Mouse (Mus musculus) C2C12 (cell line): ENCODE measurements around the gene Tradd.

ENCODE experiments used
- CEBPB ChIP-seq: IDR thresholded peaks from one replicate; pipeline ENCODE4 v1.6.1; 2011; ENCODE audit warnings: low read depth, mild to moderate bottlenecking, control low read depth, moderate library complexity
- CTCF ChIP-seq: IDR thresholded peaks from one replicate; pipeline ENCODE4 v1.5.1; 2011; ENCODE audit not compliant: control insufficient read depth, insufficient read depth, insufficient read length
- MAX ChIP-seq: IDR thresholded peaks from one replicate; pipeline ENCODE4 v1.6.1; 2011; ENCODE audit warnings: mild to moderate bottlenecking, control low read depth
- USF1 ChIP-seq: IDR thresholded peaks from one replicate; pipeline ENCODE4 v1.6.1; 2011; ENCODE audit warnings: low read depth, mild to moderate bottlenecking, control low read depth, moderate library complexity

DNA sequence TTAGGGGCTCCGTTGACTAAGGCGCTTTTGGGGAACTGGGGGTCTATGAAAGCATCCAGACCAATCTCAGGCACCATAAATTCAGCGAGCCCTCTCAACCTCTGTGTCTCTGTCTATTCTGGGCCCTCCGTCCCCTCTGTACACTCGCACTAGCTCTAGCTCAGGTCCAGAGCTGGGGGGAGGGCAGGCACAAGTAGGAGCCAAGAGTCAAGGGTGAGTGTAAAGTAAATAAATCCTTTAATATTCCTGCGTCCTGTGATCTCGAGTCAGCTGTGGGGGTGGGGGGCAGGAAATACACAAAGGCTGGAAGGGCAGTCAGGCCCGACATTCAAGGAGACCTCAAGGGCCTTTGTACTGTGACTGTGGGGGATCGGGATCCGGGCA lies 4.7 kb upstream of the Tradd start:
- TF ChIP-seq MAX (no peak), CTCF (no peak), CEBPB (no peak), USF1 (no peak)
